ENCODE assay signal across 30 mouse cellular contexts in the genomic region with DNA sequence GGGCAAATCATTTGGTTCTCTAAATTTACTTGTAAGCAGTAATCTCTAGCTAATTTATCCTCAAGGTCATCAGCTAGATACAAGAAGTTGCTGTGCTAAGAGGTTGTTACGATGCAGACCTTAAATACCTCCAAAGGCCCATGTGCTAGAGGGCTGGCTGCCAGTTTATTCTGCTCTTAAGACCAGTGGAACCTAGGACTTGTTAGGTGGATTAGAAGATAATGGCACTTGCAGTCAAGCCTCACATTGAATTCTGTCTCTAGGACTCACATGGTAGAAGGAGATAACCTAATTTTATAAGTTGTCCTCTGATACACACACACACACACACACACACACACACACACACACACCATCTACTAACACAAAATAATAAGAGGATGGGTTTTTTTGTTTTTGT.
"Had no signal": no experiment of that assay in that cellular context is flagged by ENCODE, and none has a peak within 500 bp of the region (broad histone marks: within the 10 kb centered on the region; RNA-seq: fewer than 3 reads in every experiment).

No protein-coding gene starts in this region.

- H3K9me3 ChIP-seq: limb, embryonic 10.5 days; limb, embryonic 12.5 days; limb, embryonic 13.5 days; limb, embryonic 15.5 days; liver, embryonic 12.5 days; liver, embryonic 13.5 days; liver, embryonic 15.5 days; lung, embryonic 15.5 days; megakaryocyte, embryonic 14.5 days; midbrain, embryonic 10.5 days; midbrain, embryonic 12.5 days; midbrain, embryonic 13.5 days; midbrain, embryonic 15.5 days had no signal

- ATAC-seq: liver, embryonic 12.5 days; liver, postnatal 0 days; lung, postnatal 0 days; midbrain, embryonic 13.5 days; midbrain, embryonic 15.5 days; midbrain, embryonic 16.5 days had no signal

- DNase-seq: left cerebral cortex, postnatal 4 days; liver; liver, embryonic 13.5 days; liver, postnatal 0 days; lung, adult 18-20 months; lung, adult 2 months; lung, embryonic 14.5 days; lung, postnatal 10 days; lung, postnatal 14 days; lung, postnatal 36 days; lung, postnatal 4 days; midbrain, embryonic 14.5 days had no signal

- H3K27me3 ChIP-seq: limb, embryonic 12.5 days; limb, embryonic 13.5 days; limb, embryonic 15.5 days; liver, embryonic 13.5 days; lung, embryonic 15.5 days; midbrain, embryonic 12.5 days; midbrain, embryonic 13.5 days; midbrain, embryonic 15.5 days had no signal

- H3K9ac ChIP-seq: limb, embryonic 12.5 days; limb, embryonic 13.5 days; limb, embryonic 15.5 days; liver, embryonic 12.5 days; liver, embryonic 13.5 days; liver, embryonic 14.5 days; liver, embryonic 15.5 days; liver, postnatal 0 days; lung, embryonic 14.5 days; lung, embryonic 15.5 days; midbrain, embryonic 12.5 days; midbrain, embryonic 13.5 days; midbrain, embryonic 15.5 days had no signal

- H3K4me1 ChIP-seq: limb, embryonic 10.5 days; limb, embryonic 12.5 days; limb, embryonic 13.5 days; limb, embryonic 15.5 days; liver, embryonic 12.5 days; liver, embryonic 13.5 days; lung, embryonic 15.5 days; midbrain, embryonic 10.5 days; midbrain, embryonic 12.5 days; midbrain, embryonic 13.5 days; midbrain, embryonic 15.5 days had no signal

- H3K27ac ChIP-seq: left cerebral cortex, adult 2 months; limb, embryonic 10.5 days; limb, embryonic 12.5 days; limb, embryonic 13.5 days; limb, embryonic 15.5 days; liver, embryonic 12.5 days; liver, embryonic 13.5 days; liver, embryonic 14.5 days; liver, embryonic 15.5 days; lung, embryonic 15.5 days; macrophage; midbrain, embryonic 10.5 days; midbrain, embryonic 12.5 days; midbrain, embryonic 13.5 days; midbrain, embryonic 15.5 days had no signal

- H3K36me3 ChIP-seq: limb, embryonic 10.5 days; limb, embryonic 12.5 days; limb, embryonic 13.5 days; limb, embryonic 15.5 days; liver, embryonic 12.5 days; liver, embryonic 13.5 days; liver, embryonic 15.5 days; lung, embryonic 15.5 days; midbrain, embryonic 10.5 days; midbrain, embryonic 12.5 days; midbrain, embryonic 13.5 days; midbrain, embryonic 15.5 days had no signal

- H3K4me3 ChIP-seq: left cerebral cortex, adult 2 months; limb, embryonic 10.5 days; limb, embryonic 12.5 days; limb, embryonic 13.5 days; limb, embryonic 15.5 days; liver, embryonic 12.5 days; liver, embryonic 13.5 days; liver, embryonic 15.5 days; lung, embryonic 15.5 days; megakaryocyte, embryonic 14.5 days; midbrain, embryonic 10.5 days; midbrain, embryonic 12.5 days; midbrain, embryonic 13.5 days; midbrain, embryonic 15.5 days; myocyte had no signal
